Mouse (Mus musculus) heart, postnatal 0 days (tissue): Measurements from ENCODE around the gene Pabpc1l. TPM values are rescaled to one million over a fixed set of nuclear protein-coding genes. Genes with fewer than 3 reads are reported as not detected.

Source experiments
- ATAC-seq: fragments of 200-750 bp; cut with Nextera tagmentation; 2 replicates; pipeline ENCODE4 v1.8.0; 2017; ENCODE audit warnings: low read depth, moderate number of reproducible peaks, moderate library complexity; ENCODE audit not compliant: insufficient read depth
- DNase-seq: peaks from one replicate; pipeline ENCODE4 v3.0.0-alpha.2; 2016; ENCODE audit warnings: low spot score
- H3K27ac ChIP-seq: fragments of 300-500 bp; sonication (generic); 2 replicates; pipeline ENCODE4 v1.5.1; 2014; ENCODE audit warnings: low read depth, mild to moderate bottlenecking
- H3K27me3 ChIP-seq: fragments of 300-500 bp; sonication (generic); 2 replicates; pipeline ENCODE4 v1.6.1; 2014; ENCODE audit warnings: low read length, mixed read lengths; ENCODE audit not compliant: control insufficient read depth, insufficient read depth
- H3K36me3 ChIP-seq: fragments of 300-500 bp; sonication (generic); replicated peaks from 2 replicates; pipeline ENCODE4 v1.6.1; 2014; ENCODE audit warnings: low read length, mixed read lengths; ENCODE audit not compliant: control insufficient read depth, insufficient read depth
- H3K4me1 ChIP-seq: fragments of 300-500 bp; sonication (generic); 2 replicates; pipeline ENCODE4 v1.6.1; 2014; ENCODE audit warnings: antibody characterized with exemption; ENCODE audit not compliant: control insufficient read depth, insufficient read depth
- H3K4me2 ChIP-seq: fragments of 300-500 bp; sonication (generic); 2 replicates; pipeline ENCODE4 v1.6.1; 2014; ENCODE audit warnings: low read depth, mild to moderate bottlenecking, low read length, moderate library complexity
- H3K4me3 ChIP-seq: fragments of 300-500 bp; sonication (generic); 2 replicates; pipeline ENCODE4 v1.5.1; 2014; ENCODE audit warnings: low read depth, low read length
- H3K9ac ChIP-seq: fragments of 300-500 bp; sonication (generic); replicated peaks from 2 replicates; pipeline ENCODE4 v1.6.1; 2014; ENCODE audit warnings: low read depth, low read length, mixed read lengths
- H3K9me3 ChIP-seq: fragments of 300-500 bp; sonication (generic); replicated peaks from 2 replicates; pipeline ENCODE4 v1.6.1; 2016; ENCODE audit warnings: low read length; ENCODE audit not compliant: control insufficient read depth
- CTCF ChIP-seq: IDR thresholded peaks from 2 replicates; pipeline ENCODE4 v1.5.1; 2016; ENCODE audit warnings: antibody characterized with exemption, control low read depth, low read depth
- EP300 ChIP-seq: IDR thresholded peaks from 2 replicates; pipeline ENCODE4 v1.6.1; 2016; ENCODE audit warnings: antibody characterized with exemption, low read depth
- WGBS: fragments of 180-500 bp; shearing (Covaris S2); extraction: QIAGEN DNeasy Blood & Tissue Kit; methylation state at CpG from one replicate; pipeline ENCODE4 v1.1.7; 2014; 5-methylcytosine and 5-hydroxymethylcytosine counted together
- polyA plus RNA-seq: library from polyadenylated mRNA; unstranded; fragments of >200 nt; fragmentation: Nextera tagmentation; extraction: Ambion mirVana; gene quantifications from 2 replicates; pipeline ENCODE4 v1.2.1, GENCODE M21; 2015
- total RNA-seq: library from RNA; depleted of rRNA; stranded (reverse); fragments of >200 nt; gene quantifications from 2 replicates; pipeline ENCODE4 v1.2.3, GENCODE M21; 2014; ENCODE audit warnings: low replicate concordance

Gene Pabpc1l
- total and polyA plus RNA-seq, 2 experiments from 2014 or later: 0.56 TPM; not detected in 1

- Histone ChIP-seq H3K9ac (no peak overlapping the region), H3K36me3 (no peaks in the 10 kb centered on the region), H3K4me2 (no peak overlapping the region), H3K4me1 (peaks cover 15% of the 10 kb centered on the region), H3K4me3 (no peak overlapping the region), H3K27me3 (no peaks in the 10 kb centered on the region), H3K27ac (no peak overlapping the region), H3K9me3 (no peaks in the 10 kb centered on the region)
- TF ChIP-seq EP300 (no peak), CTCF (no peak)
- DNase-seq: no peak
- no peak for ATAC-seq
- WGBS: 86% methylated on average over 2 of the region's 2 CpGs
These were observed 46.9 kb downstream of the Pabpc1l start for GRCm38 (mm10) chr2:164072109-164072508.

DNA sequence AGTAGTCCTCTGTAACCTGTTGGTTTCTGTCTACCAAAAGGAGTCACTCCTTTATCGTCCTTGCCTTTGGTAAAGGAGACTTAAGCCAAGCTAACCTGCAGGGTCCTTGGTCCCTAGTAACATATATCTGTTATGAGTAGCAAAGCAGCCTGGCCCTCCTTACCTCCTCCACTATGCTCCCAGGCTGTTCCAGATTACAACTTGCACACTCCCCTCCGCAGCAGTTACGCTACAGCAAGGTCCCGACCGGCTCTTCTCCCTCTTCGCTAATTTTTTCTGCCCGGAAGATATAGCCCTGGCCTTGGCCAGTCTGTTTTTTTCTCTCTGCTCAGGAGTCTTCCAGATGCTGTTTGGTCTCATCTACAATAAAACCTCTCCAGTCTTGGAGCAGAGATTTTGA is 47.9 kb downstream of the Pabpc1l start:
- 84% methylated on average over 7 of the region's 7 CpGs for WGBS
- Histone ChIP-seq H3K4me2 (no peak overlapping the region), H3K4me1 (peaks cover 15% of the 10 kb centered on the region), H3K9me3 (no peaks in the 10 kb centered on the region), H3K9ac (no peak overlapping the region), H3K27ac (no peak overlapping the region), H3K36me3 (no peaks in the 10 kb centered on the region), H3K27me3 (no peaks in the 10 kb centered on the region), H3K4me3 (no peak overlapping the region)
- ATAC-seq: no peak
- no peak for DNase-seq
- TF ChIP-seq EP300 (no peak), CTCF (no peak)

- peak; percentile 95 for DNase-seq
- Histone ChIP-seq H3K36me3 (no peaks in the 10 kb centered on the region), H3K27me3 (no peaks in the 10 kb centered on the region), H3K27ac (peak overlapping the region; percentile 51), H3K4me1 (peaks cover 14% of the 10 kb centered on the region), H3K4me3 (peak overlapping the region; percentile 75), H3K9ac (peak overlapping the region; percentile 70), H3K9me3 (no peaks in the 10 kb centered on the region), H3K4me2 (peak overlapping the region; percentile 89)
- ATAC-seq: peak; percentile 80
- TF ChIP-seq EP300 (peak; percentile 64; the same call in 1 of the 2 replicates), CTCF (peak; percentile 84)
- WGBS: under 1% methylated on average over 48 of the region's 48 CpGs
These were observed 48.8 kb downstream of the Pabpc1l start for GRCm38 (mm10) chr2:164073918-164074578.

DNA sequence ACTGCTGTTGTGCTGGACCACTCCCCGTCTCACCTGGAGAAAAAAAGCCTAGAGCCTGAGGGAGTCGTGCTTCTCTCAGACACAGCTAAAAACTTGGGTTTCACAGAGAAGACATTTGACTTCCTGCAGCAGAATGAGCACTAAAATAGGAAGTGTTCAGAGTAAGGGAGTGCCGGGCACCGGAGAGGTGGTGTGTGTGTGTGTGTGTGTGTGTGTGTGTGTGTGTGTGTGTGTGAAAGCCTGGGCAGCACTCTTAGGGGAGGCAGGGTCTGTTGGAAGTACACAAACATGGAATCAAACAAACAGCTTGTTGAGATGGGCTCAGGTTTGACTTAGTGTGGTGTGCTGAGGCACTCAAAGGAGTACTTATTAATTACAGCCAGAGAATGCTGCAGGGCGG is 49.8 kb downstream of the Pabpc1l start:
- Histone ChIP-seq H3K27me3 (no peaks in the 10 kb centered on the region), H3K9ac (peak overlapping the region; percentile 70; the same call in 1 of the 2 replicates), H3K36me3 (peaks cover 8% of the 10 kb centered on the region), H3K4me1 (peaks cover 10% of the 10 kb centered on the region), H3K27ac (peak overlapping the region; percentile 0; the same call in 1 of the 2 replicates), H3K9me3 (no peaks in the 10 kb centered on the region), H3K4me2 (peak overlapping the region; percentile 89), H3K4me3 (peak overlapping the region; percentile 75)
- WGBS: 35% methylated on average over 5 of the region's 5 CpGs
- no peak for DNase-seq
- TF ChIP-seq EP300: no peak
- TF ChIP-seq CTCF: no peak
- ATAC-seq: no peak

- no peak for TF ChIP-seq EP300
- no peak for TF ChIP-seq CTCF
- Histone ChIP-seq H3K27me3 (no peaks in the 10 kb centered on the region), H3K4me3 (no peak overlapping the region), H3K36me3 (peaks cover 27% of the 10 kb centered on the region), H3K4me2 (no peak overlapping the region), H3K27ac (no peak overlapping the region), H3K9ac (no peak overlapping the region), H3K9me3 (no peaks in the 10 kb centered on the region), H3K4me1 (peaks cover 10% of the 10 kb centered on the region)
- 63% methylated on average over 8 of the region's 8 CpGs for WGBS
- ATAC-seq: no peak
- DNase-seq: no peak
These were observed 51.7 kb downstream of the Pabpc1l start for GRCm38 (mm10) chr2:164076874-164077425.

DNA sequence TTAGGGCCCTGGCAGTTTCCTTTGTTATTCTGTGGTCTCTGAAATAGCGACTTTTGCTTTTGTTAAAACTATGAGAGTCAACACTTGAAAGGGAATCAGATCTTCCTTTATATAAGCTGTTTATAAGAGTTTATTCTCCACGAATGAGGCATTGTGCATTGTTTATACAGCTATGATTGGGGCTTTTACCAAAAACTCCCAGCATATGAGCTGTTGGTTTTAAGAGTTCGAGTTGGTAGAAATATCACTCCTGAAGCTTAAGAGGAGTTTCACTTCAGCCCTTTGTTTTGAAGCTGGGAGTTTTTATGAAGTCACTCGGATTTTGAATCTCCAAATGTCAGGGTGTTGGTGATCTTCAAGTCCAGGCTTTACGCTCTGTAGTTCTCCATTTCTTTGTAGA is 52.6 kb downstream of the Pabpc1l start:
- no peak for ATAC-seq
- H3K36me3 ChIP-seq: peaks cover 36% of the 10 kb centered on the region
- no peak overlapping the region for H3K9ac ChIP-seq
- WGBS: 74% methylated on average over 5 of the region's 5 CpGs
- H3K4me2 ChIP-seq: no peak overlapping the region; the same call in 1 of the 2 replicates
- no peaks in the 10 kb centered on the region for H3K9me3 ChIP-seq
- H3K4me1 ChIP-seq: peaks cover 10% of the 10 kb centered on the region
- no peak for DNase-seq
- no peak overlapping the region for H3K4me3 ChIP-seq
- no peak overlapping the region; the same call in 1 of the 2 replicates for H3K27ac ChIP-seq
- TF ChIP-seq EP300 (no peak), CTCF (no peak)
- no peaks in the 10 kb centered on the region for H3K27me3 ChIP-seq
